Mouse (Mus musculus) embryonic facial prominence, embryonic 12.5 days (tissue): Measurements from ENCODE around the gene Neu1. TPM values are rescaled to one million over a fixed set of nuclear protein-coding genes. Genes with fewer than 3 reads are reported as not detected.
A peak's percentile ranks its signal among the peaks of the same experiment; 100 is the strongest.
"Not testable (repeated sequence)": the region's sequence is repeated elsewhere in the genome, so short reads cannot be mapped to it uniquely, and the experiment has no call there.

ENCODE experiments used
- ATAC-seq: fragments of 200-750 bp; cut with Nextera tagmentation; 2 replicates; pipeline ENCODE4 v1.8.0; 2017; ENCODE audit not compliant: insufficient number of reproducible peaks, insufficient read depth, low FRiP score, low TSS enrichment
- H3K27ac ChIP-seq: fragments of 300-500 bp; sonication (generic); 2 replicates; pipeline ENCODE4 v1.5.1; 2016; ENCODE audit warnings: mild to moderate bottlenecking
- H3K27me3 ChIP-seq: fragments of 300-500 bp; sonication (generic); 2 replicates; pipeline ENCODE4 v1.6.1; 2016; ENCODE audit warnings: mild to moderate bottlenecking, moderate library complexity
- H3K36me3 ChIP-seq: fragments of 300-500 bp; sonication (generic); 2 replicates; pipeline ENCODE4 v1.6.1; 2016; ENCODE audit warnings: mild to moderate bottlenecking
- H3K4me1 ChIP-seq: fragments of 300-500 bp; sonication (generic); 2 replicates; pipeline ENCODE4 v1.6.1; 2016
- H3K4me2 ChIP-seq: fragments of 300-500 bp; sonication (generic); replicated peaks from 2 replicates; pipeline ENCODE4 v1.6.1; 2016; ENCODE audit warnings: mild to moderate bottlenecking, moderate library complexity
- H3K4me3 ChIP-seq: fragments of 300-500 bp; sonication (generic); 2 replicates; pipeline ENCODE4 v1.5.1; 2016; ENCODE audit warnings: mild to moderate bottlenecking
- H3K9ac ChIP-seq: fragments of 300-500 bp; sonication (generic); 2 replicates; pipeline ENCODE4 v1.6.1; 2016; ENCODE audit warnings: mild to moderate bottlenecking, moderate library complexity
- H3K9me3 ChIP-seq: fragments of 300-500 bp; sonication (generic); 2 replicates; pipeline ENCODE4 v1.6.1; 2016; ENCODE audit warnings: mild to moderate bottlenecking, moderate library complexity
- WGBS: fragments of 180-500 bp; shearing (Covaris S2); methylation state at CpG from one replicate; pipeline ENCODE4 v1.1.7; 2016; 5-methylcytosine and 5-hydroxymethylcytosine counted together
- polyA plus RNA-seq: library from polyadenylated mRNA; unstranded; fragments of >200 nt; fragmentation: Nextera tagmentation; extraction: Ambion mirVana; gene quantifications from 2 replicates; pipeline ENCODE4 v1.2.1, GENCODE M21; 2016

The Neu1 gene
- polyA plus RNA-seq, 1 experiment from 2014 or later, result 19.2 TPM

DNA sequence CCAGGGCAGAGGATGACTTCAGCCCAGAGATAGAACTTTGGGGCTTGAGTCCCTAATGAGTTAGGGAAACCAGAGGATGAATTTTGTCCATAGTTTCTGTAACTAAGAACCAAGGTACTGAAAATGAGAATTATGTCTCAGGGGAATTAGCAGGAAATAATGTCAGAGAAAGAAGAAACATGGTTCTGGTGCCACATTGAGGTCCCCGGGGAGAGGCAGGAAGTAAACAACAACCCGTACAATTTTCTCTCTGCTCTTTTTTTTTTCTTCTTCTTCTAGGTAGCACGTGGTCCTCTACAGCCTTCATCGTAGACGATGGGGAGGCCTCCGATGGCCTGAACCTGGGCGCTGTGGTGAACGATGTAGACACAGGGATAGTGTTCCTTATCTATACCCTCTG is 1.2 kb downstream of the Neu1 start:
- no peak for ATAC-seq
- H3K27ac ChIP-seq, result no peak overlapping the region
- H3K27me3 ChIP-seq, result 0 out of 2 replicates have a peak, but pooled peaks cover 4% of the 10 kb centered on the region

GRCm38 (mm10) chr17:34934031-34934430 is 3.0 kb downstream of the Neu1 start:
- Histone ChIP-seq H3K36me3 (no peaks in the 10 kb centered on the region), H3K4me1 (peaks cover 12% of the 10 kb centered on the region), H3K4me3 (no peak overlapping the region), H3K27me3 (0 out of 2 replicates have a peak, but pooled peaks cover 4% of the 10 kb centered on the region), H3K9me3 (no peaks in the 10 kb centered on the region), H3K9ac (peak overlapping the region; percentile 27; the same call in 1 of the 2 replicates), H3K27ac (no peak overlapping the region), H3K4me2 (peak overlapping the region; percentile 5; the same call in 1 of the 2 replicates)
- ATAC-seq, result no peak
- 40% methylated on average over 24 of the region's 24 CpGs for WGBS

More for the DNA sequence above, 1.2 kb downstream of the Neu1 start:
- no peaks in the 10 kb centered on the region for H3K9me3 ChIP-seq
- H3K4me2 ChIP-seq, result peak overlapping the region; percentile 97
- no peaks in the 10 kb centered on the region for H3K36me3 ChIP-seq
- peaks cover 12% of the 10 kb centered on the region for H3K4me1 ChIP-seq
- H3K4me3 ChIP-seq, result peak overlapping the region; percentile 75
- 80% methylated on average over 8 of the region's 8 CpGs for WGBS
- H3K9ac ChIP-seq, result peak overlapping the region; percentile 83

DNA sequence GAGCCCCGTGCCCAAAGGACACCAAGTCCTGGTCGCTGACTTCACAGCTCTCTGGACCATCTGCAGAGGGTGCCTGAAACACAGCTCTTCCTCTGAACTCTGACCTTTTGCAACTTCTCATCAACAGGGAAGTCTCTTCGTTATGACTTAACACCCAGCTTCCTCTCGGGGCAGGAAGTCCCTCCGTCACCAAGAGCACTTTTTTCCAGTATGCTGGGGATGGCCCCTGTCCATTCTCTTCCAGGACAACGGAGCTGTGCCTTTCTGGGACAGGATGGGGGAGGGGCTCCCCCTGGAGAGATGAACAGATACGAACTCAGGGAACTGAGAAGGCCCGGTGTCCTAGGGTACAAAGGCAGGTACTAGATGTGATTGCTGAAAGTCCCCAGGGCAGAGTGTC is 3.8 kb downstream of the Neu1 start:
- Histone ChIP-seq H3K9ac (peak overlapping the region; percentile 27; the same call in 1 of the 2 replicates), H3K36me3 (no peaks in the 10 kb centered on the region), H3K4me1 (peaks cover 12% of the 10 kb centered on the region), H3K4me2 (peak overlapping the region; percentile 5; the same call in 1 of the 2 replicates), H3K27ac (no peak overlapping the region), H3K9me3 (no peaks in the 10 kb centered on the region), H3K27me3 (0 out of 2 replicates have a peak, but pooled peaks cover 4% of the 10 kb centered on the region), H3K4me3 (no peak overlapping the region)
- no peak for ATAC-seq
- 34% methylated on average over 8 of the region's 8 CpGs for WGBS

DNA sequence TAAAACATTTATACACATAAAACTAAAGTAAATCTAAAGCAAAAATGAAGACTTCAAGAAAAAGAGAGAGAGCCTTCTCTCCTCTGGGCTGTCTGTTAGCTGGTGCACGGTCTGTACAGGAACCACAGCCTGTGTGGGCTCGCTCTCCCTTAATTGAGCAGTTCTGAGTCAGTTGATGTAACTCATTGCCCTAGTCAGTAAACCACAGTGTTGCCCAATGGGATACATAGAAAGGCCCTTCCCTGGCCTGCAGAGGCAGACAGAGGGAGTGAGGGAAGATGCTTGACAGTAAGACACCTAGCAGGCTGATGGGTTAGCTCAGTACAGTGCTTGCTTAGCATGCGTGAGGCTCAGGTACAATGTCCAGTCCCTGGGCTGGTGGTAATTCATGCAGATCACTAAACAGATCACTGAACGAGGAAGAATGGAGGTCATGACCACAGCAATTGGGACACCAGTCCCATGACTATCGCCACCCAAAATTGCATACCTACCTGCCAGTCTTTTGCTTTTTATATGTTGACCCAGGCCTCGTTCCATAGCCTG is 7.0 kb downstream of the Neu1 start:
- H3K9ac ChIP-seq, result no peak overlapping the region
- 0 out of 2 replicates have a peak, but pooled peaks cover 4% of the 10 kb centered on the region for H3K27me3 ChIP-seq
- H3K36me3 ChIP-seq, result no peaks in the 10 kb centered on the region
- 80% methylated on average over 6 of the region's 6 CpGs for WGBS
- H3K4me2 ChIP-seq, result no peak overlapping the region
- no peak overlapping the region for H3K27ac ChIP-seq
- peaks cover 10% of the 10 kb centered on the region for H3K4me1 ChIP-seq
- no peak for ATAC-seq
- H3K9me3 ChIP-seq, result no peaks in the 10 kb centered on the region
- H3K4me3 ChIP-seq, result no peak overlapping the region

DNA sequence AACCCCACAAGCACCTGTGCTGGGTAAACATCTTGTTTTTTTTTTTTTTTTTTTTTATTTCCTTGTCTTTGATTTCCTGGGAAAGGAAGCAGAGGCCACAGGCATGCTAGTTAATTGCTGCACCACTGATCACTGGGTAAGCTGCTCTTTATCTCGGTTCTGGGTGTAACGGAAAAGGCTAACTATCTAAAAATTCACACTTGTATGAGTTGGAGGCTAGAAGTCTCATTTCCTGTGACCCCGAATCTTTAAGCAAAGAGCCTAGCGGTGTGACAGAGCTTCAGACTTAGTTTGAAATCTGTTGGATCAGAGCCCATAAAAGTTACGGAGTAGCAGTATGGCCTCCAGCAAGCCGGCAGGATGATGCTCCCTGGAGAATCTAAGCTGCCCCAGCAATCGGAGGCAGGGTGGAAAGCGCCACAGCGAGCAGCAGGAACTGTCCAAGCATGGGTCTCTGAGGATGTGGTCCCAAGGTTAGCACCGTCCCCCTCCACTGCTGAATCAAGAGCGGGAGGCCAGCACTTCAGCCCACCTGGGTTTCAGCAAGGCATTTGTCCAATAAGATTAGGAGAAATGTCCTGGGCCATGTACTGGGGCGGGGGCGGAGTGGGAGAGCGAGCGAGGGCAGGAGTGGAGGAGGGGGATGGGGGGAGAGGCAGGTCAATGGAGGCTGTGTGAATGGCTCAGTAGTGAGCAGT is 10.4 kb downstream of the Neu1 start:
- H3K36me3 ChIP-seq, result no peaks in the 10 kb centered on the region
- H3K9me3 ChIP-seq, result no peaks in the 10 kb centered on the region
- peak overlapping the region; percentile 42; the same call in 1 of the 2 replicates for H3K9ac ChIP-seq
- no peak for ATAC-seq
- WGBS, result 7% methylated on average over 15 of the region's 15 CpGs
- peak overlapping the region; percentile 53 for H3K4me2 ChIP-seq
- H3K4me1 ChIP-seq, result peaks cover 6% of the 10 kb centered on the region
- peak overlapping the region; percentile 25 for H3K4me3 ChIP-seq
- peak overlapping the region; percentile 25; the same call in 1 of the 2 replicates for H3K27ac ChIP-seq
- no peaks in the 10 kb centered on the region for H3K27me3 ChIP-seq

DNA sequence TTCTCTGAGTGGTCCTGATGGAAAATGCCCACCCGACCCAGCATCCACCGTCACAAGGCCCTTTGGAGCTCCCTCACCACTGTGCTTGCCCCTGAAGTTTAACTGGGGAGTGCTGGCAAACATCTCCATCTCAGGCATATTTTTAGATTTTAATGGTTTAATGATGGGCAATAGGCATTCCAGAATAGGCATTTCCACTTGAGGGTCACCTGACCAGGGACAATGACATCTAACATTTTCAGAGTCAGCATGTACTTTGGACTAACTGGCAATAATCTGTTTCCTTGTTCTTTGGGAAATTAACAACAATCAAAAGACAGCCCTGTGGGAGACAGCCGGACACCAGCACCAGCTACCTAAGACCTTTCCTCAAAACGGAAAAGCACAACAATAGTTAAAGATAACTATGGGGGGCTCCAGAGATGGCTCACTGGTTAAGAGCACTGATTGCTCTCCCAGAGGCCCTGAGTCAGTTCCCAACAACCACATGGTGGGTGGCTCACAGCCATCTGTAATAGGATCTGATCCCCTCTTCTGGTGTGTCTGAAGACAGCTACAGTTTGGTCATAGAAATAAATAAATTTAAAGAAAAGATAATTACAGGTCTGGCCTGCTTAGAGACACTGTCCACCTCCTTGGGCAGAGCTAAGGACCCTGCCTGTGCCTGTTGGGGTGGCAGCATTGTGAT is 12.2 kb downstream of the Neu1 start:
- Histone ChIP-seq H3K27me3 (no peaks in the 10 kb centered on the region), H3K27ac (no peak overlapping the region), H3K4me2 (no peak overlapping the region), H3K9ac (no peak overlapping the region), H3K9me3 (no peaks in the 10 kb centered on the region), H3K4me3 (no peak overlapping the region), H3K36me3 (no peaks in the 10 kb centered on the region), H3K4me1 (peaks cover 6% of the 10 kb centered on the region)
- 84% methylated on average over 4 of the region's 4 CpGs for WGBS
- no peak for ATAC-seq

- no peaks in the 10 kb centered on the region for H3K27me3 ChIP-seq
- H3K4me3 ChIP-seq, result no peak overlapping the region
- H3K4me1 ChIP-seq, result peaks cover 6% of the 10 kb centered on the region
- H3K36me3 ChIP-seq, result peaks cover 1% of the 10 kb centered on the region; the same call in 1 of the 2 replicates
- no peak overlapping the region for H3K4me2 ChIP-seq
- H3K9me3 ChIP-seq, result no peaks in the 10 kb centered on the region
- ATAC-seq, result no peak
- no peak overlapping the region for H3K27ac ChIP-seq
- H3K9ac ChIP-seq, result no peak overlapping the region
Measured at GRCm38 (mm10) chr17:34944362-34944761, 13.3 kb downstream of the Neu1 start.

DNA sequence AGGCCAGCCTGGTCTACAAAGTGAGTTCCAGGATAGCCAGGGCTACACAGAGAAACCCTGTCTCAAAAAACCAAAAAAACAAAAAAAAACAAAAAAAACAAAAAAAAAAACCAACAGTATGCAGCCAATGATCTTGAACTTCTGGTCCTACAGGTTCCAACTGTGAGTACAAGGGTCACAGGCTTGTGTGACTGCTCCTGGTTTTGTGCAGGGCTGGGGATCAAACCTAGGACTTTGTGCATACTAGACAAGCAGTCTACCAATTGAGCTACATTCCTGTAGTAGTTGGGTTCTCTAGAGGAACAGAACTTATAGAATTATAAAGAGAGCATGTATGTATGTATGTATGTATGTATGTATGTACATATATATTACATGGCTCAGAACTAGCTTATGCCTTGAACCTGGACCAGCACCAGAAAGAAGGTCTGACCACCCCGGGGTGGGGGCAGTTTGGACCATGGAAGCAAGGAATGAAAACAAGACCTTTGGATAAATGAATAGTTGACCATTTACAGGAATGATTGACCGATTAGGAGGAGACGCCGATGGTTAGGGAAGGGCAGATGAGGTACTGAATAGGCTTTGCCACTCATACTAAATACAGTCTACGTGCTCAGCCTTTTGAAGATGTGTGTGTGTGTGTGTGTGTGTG is 15.6 kb downstream of the Neu1 start:
- no peak overlapping the region for H3K4me3 ChIP-seq
- no peaks in the 10 kb centered on the region for H3K27me3 ChIP-seq
- H3K9me3 ChIP-seq, result no peaks in the 10 kb centered on the region
- peaks cover 12% of the 10 kb centered on the region for H3K4me1 ChIP-seq
- 83% methylated on average over 5 of the region's 5 CpGs for WGBS
- no peak overlapping the region for H3K4me2 ChIP-seq
- peaks cover 18% of the 10 kb centered on the region for H3K36me3 ChIP-seq
- no peak overlapping the region for H3K27ac ChIP-seq
- H3K9ac ChIP-seq, result no peak overlapping the region
- no peak for ATAC-seq

GRCm38 (mm10) chr17:34947606-34948005 is 16.6 kb downstream of the Neu1 start:
- Histone ChIP-seq H3K27ac (0 out of 2 replicates have a peak overlapping the region, but pooled peaks have one; percentile 51), H3K4me1 (peaks cover 9% of the 10 kb centered on the region), H3K9me3 (no peaks in the 10 kb centered on the region), H3K4me2 (no peak overlapping the region), H3K27me3 (no peaks in the 10 kb centered on the region), H3K4me3 (no peak overlapping the region), H3K36me3 (peaks cover 18% of the 10 kb centered on the region), H3K9ac (no peak overlapping the region)
- 32% methylated on average over 8 of the region's 8 CpGs for WGBS
- ATAC-seq, result no peak

DNA sequence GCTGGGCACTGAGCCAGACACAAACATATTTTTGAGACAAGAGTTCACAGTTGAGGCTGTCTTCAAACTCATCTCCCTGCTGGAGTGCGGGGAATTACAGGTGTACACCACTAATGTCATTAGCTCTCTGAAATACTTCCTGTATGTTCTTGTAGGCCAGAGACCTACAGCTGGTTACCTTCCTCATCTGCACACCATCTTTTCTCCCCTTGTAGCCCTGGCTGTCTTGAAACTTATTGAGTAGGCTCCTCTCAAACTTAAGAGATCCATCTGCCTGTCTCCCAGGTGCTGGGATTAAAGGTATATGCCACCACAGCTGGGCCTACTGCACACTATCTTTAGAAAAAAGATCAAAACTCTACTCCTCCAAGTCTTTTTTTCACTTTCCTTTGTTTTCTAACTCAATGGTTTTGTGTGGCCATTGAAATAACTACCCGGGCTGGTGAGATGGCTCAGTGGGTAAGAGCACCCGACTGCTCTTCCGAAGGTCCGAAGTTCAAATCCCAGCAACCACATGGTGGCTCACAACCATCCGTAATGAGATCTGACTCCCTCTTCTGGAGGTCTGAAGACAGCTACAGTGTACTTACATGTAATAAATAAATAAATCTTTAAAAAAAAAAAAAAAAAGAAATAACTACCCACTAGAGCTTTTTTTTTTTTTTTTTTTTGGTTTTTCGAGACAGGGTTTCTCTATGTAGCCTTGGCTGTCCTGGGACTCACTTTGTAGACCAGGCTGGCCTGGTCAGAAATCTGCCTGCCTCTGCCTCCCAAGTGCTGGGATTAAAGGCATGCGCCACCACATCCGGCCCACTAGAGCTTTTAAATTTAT is 17.9 kb downstream of the Neu1 start:
- peaks cover 18% of the 10 kb centered on the region for H3K36me3 ChIP-seq
- H3K27me3 ChIP-seq, H3K9me3 ChIP-seq, H3K4me3 ChIP-seq, H3K4me2 ChIP-seq, H3K9ac ChIP-seq, ATAC-seq, H3K27ac ChIP-seq, H3K4me1 ChIP-seq: not testable (repeated sequence)
- WGBS, result 52% methylated on average over 9 of the region's 9 CpGs

GRCm38 (mm10) chr17:34949553-34949969 is 18.5 kb downstream of the Neu1 start:
- peaks cover 9% of the 10 kb centered on the region for H3K4me1 ChIP-seq
- peaks cover 18% of the 10 kb centered on the region for H3K36me3 ChIP-seq
- 0 out of 2 replicates have a peak overlapping the region, but pooled peaks have one; percentile 50 for H3K27ac ChIP-seq
- no peak overlapping the region for H3K9ac ChIP-seq
- no peaks in the 10 kb centered on the region for H3K9me3 ChIP-seq
- 31% methylated on average over 4 of the region's 4 CpGs for WGBS
- H3K4me3 ChIP-seq, result 0 out of 2 replicates have a peak overlapping the region, but pooled peaks have one; percentile 2
- ATAC-seq, result no peak
- no peaks in the 10 kb centered on the region for H3K27me3 ChIP-seq
- no peak overlapping the region for H3K4me2 ChIP-seq
